Mouse (Mus musculus): ENCODE data around the gene Rab20.

GRCm38 (mm10) chr8:11430688-11431087 is 47.8 kb downstream of the Rab20 start:
- no peak for TF ChIP-seq POLR2A (IDR thresholded peaks at IDR 0.05; ENCODE audit: borderline replicate concordance, low read depth, low read length)
- peak; percentile 91 for TF ChIP-seq CTCF (IDR thresholded peaks at IDR 0.05; ENCODE audit: low read depth, low read length)
